Mouse (Mus musculus) intestine, embryonic 16.5 days (tissue): ENCODE results near the gene Erp44. TPM values are rescaled to one million over a fixed set of nuclear protein-coding genes. Genes with fewer than 3 reads are reported as not detected.
A peak's percentile ranks its signal among the peaks of the same experiment; 100 is the strongest.

Experiments used
- ATAC-seq: fragments of 200-750 bp; cut with Nextera tagmentation; 2 replicates; pipeline ENCODE4 v1.8.0; 2017; ENCODE audit warnings: moderate TSS enrichment, moderate library complexity
- H3K27ac ChIP-seq: fragments of 300-500 bp; sonication (generic); 2 replicates; pipeline ENCODE4 v1.5.1; 2014; ENCODE audit warnings: mild to moderate bottlenecking, low read length
- H3K27me3 ChIP-seq: fragments of 300-500 bp; sonication (generic); replicated peaks from 2 replicates; pipeline ENCODE4 v1.6.1; 2014; ENCODE audit warnings: low read length, control low read depth, mixed read lengths; ENCODE audit not compliant: control insufficient read depth, insufficient read depth
- H3K36me3 ChIP-seq: fragments of 300-500 bp; sonication (generic); 2 replicates; pipeline ENCODE4 v1.6.1; 2014; ENCODE audit warnings: low read length, control low read depth; ENCODE audit not compliant: control insufficient read depth, insufficient read depth
- H3K4me1 ChIP-seq: fragments of 300-500 bp; sonication (generic); 2 replicates; pipeline ENCODE4 v1.6.1; 2014; ENCODE audit warnings: low read length, control low read depth, mixed read lengths; ENCODE audit not compliant: control insufficient read depth, insufficient read depth
- H3K4me2 ChIP-seq: fragments of 300-500 bp; sonication (generic); 2 replicates; pipeline ENCODE4 v1.6.1; 2014; ENCODE audit warnings: low read depth, low read length, control low read depth
- H3K4me3 ChIP-seq: fragments of 300-500 bp; sonication (generic); 2 replicates; pipeline ENCODE4 v1.5.1; 2014; ENCODE audit warnings: mild to moderate bottlenecking, low read length
- H3K9ac ChIP-seq: fragments of 300-500 bp; sonication (generic); 2 replicates; pipeline ENCODE4 v1.6.1; 2014; ENCODE audit warnings: low read depth, low read length
- H3K9me3 ChIP-seq: fragments of 300-500 bp; sonication (generic); 2 replicates; pipeline ENCODE4 v1.6.1; 2016; ENCODE audit warnings: low read length, control low read depth; ENCODE audit not compliant: control insufficient read depth
- WGBS: fragments of 180-500 bp; shearing (Covaris S2); extraction: QIAGEN DNeasy Blood & Tissue Kit; methylation state at CpG from one replicate; pipeline ENCODE4 v1.1.7; 2014; 5-methylcytosine and 5-hydroxymethylcytosine counted together
- microRNA counts: library from miRNA; unstranded; fragments of <30 nt; microRNA quantifications from one replicate; lab custom pipeline; 2016
- microRNA-seq: library from miRNA; unstranded; fragments of <30 nt; microRNA quantifications from one replicate; pipeline ENCODE4, GENCODE M21; 2016
- polyA plus RNA-seq: library from polyadenylated mRNA; unstranded; fragments of >200 nt; fragmentation: Nextera tagmentation; extraction: Ambion mirVana; gene quantifications from 2 replicates; pipeline ENCODE4 v1.2.1, GENCODE M21; 2015

Gene Erp44
- polyA plus RNA-seq, 1 experiment from 2014 or later: 108 TPM

DNA sequence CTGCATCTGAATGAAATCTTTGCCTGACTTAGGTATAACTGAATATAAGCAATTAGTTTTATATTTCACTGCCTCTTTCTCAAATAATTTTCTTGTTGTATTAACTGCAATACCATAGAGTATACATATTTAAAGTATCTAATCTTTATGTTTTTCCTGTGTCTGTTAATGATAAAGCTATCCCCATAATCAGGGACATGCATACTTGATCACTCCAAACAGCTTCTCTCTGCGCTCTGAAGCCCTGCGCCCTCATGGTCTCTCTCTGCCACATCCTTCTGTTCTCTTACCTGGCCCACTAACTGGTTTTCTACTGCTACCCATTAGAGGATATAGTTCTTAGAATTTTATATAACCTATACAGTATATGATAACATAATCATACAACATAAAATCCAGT, 129.9 kb downstream of the Erp44 start:
- Histone ChIP-seq H3K27ac (no peak overlapping the region), H3K4me3 (no peak overlapping the region), H3K9me3 (no peaks in the 10 kb centered on the region), H3K4me1 (no peaks in the 10 kb centered on the region), H3K36me3 (no peaks in the 10 kb centered on the region), H3K9ac (no peak overlapping the region), H3K27me3 (no peaks in the 10 kb centered on the region), H3K4me2 (no peak overlapping the region)
- 88% methylated on average over 2 of the region's 2 CpGs for WGBS
- no peak for ATAC-seq

MicroRNAs within 50 kb of the gene (microRNA counts, 519-probe panel; counts per million panel counts)
- microRNA mmu-miR-1958 (lab: Ali Mortazavi, UCI): 1,802 counts per million, percentile 30 among the panel's probes with 10 or more counts

Small RNA genes lying within 50 kb of the gene (microRNA-seq; reads per million reads assigned to microRNA genes)
- not detected for gene Mir1958

Other genes starting within 250 kb of the Erp44 start
- gene Nr4a3, start 234.4 kb downstream of the Erp44 start, polyA plus RNA-seq: 0.06 and 0.16 TPM in 2 replicates
- gene Stx17, start 154.6 kb downstream of the Erp44 start, polyA plus RNA-seq: 21.4 and 24.5 TPM in 2 replicates
- 5.6 and 5.8 TPM in 2 replicates for gene Invs, start 202 bp upstream of the Erp44 start, polyA plus RNA-seq
- gene Tex10, start 193.9 kb upstream of the Erp44 start, polyA plus RNA-seq: 42.3 and 45.0 TPM in 2 replicates